Mouse (Mus musculus) embryonic facial prominence, embryonic 12.5 days (tissue): ENCODE data around the gene Nckap1. TPM values are rescaled to one million over a fixed set of nuclear protein-coding genes. Genes with fewer than 3 reads are reported as not detected.

ENCODE experiments used
- ATAC-seq: fragments of 200-750 bp; cut with Nextera tagmentation; 2 replicates; pipeline ENCODE4 v1.8.0; 2017; ENCODE audit not compliant: insufficient number of reproducible peaks, insufficient read depth, low FRiP score, low TSS enrichment
- H3K27ac ChIP-seq: fragments of 300-500 bp; sonication (generic); 2 replicates; pipeline ENCODE4 v1.5.1; 2016; ENCODE audit warnings: mild to moderate bottlenecking
- H3K27me3 ChIP-seq: fragments of 300-500 bp; sonication (generic); 2 replicates; pipeline ENCODE4 v1.6.1; 2016; ENCODE audit warnings: mild to moderate bottlenecking, moderate library complexity
- H3K36me3 ChIP-seq: fragments of 300-500 bp; sonication (generic); 2 replicates; pipeline ENCODE4 v1.6.1; 2016; ENCODE audit warnings: mild to moderate bottlenecking
- H3K4me1 ChIP-seq: fragments of 300-500 bp; sonication (generic); 2 replicates; pipeline ENCODE4 v1.6.1; 2016
- H3K4me2 ChIP-seq: fragments of 300-500 bp; sonication (generic); replicated peaks from 2 replicates; pipeline ENCODE4 v1.6.1; 2016; ENCODE audit warnings: mild to moderate bottlenecking, moderate library complexity
- H3K4me3 ChIP-seq: fragments of 300-500 bp; sonication (generic); 2 replicates; pipeline ENCODE4 v1.5.1; 2016; ENCODE audit warnings: mild to moderate bottlenecking
- H3K9ac ChIP-seq: fragments of 300-500 bp; sonication (generic); 2 replicates; pipeline ENCODE4 v1.6.1; 2016; ENCODE audit warnings: mild to moderate bottlenecking, moderate library complexity
- H3K9me3 ChIP-seq: fragments of 300-500 bp; sonication (generic); 2 replicates; pipeline ENCODE4 v1.6.1; 2016; ENCODE audit warnings: mild to moderate bottlenecking, moderate library complexity
- WGBS: fragments of 180-500 bp; shearing (Covaris S2); methylation state at CpG from one replicate; pipeline ENCODE4 v1.1.7; 2016; 5-methylcytosine and 5-hydroxymethylcytosine counted together
- microRNA counts: library from miRNA; unstranded; fragments of <30 nt; microRNA quantifications from one replicate; lab custom pipeline; 2017
- microRNA-seq: library from miRNA; unstranded; fragments of <30 nt; microRNA quantifications from one replicate; pipeline ENCODE4, GENCODE M21; 2017
- polyA plus RNA-seq: library from polyadenylated mRNA; unstranded; fragments of >200 nt; fragmentation: Nextera tagmentation; extraction: Ambion mirVana; gene quantifications from 2 replicates; pipeline ENCODE4 v1.2.1, GENCODE M21; 2016

Nckap1 gene
- polyA plus RNA-seq, 1 experiment from 2014 or later, result 91.8 TPM

DNA sequence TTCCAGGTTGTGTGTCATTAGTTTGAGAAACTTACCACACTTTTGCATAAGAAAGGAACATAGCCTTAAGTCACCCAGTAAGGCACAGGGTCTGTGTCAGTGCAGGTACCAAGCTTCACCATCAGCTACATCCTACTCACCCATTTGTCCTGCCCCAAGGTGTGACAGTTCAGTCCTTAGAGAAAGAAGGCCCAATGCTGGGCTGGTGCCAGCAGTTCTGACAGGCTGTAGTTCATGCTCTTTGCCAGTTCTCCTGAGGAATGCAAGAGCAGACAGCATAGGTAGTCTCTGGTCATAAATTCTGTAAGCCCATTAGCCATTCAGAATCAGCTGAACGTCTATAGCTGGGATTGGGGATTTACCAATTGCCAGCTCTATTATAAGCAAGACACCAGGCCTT lies 105.3 kb downstream of the Nckap1 start:
- Histone ChIP-seq H3K4me3 (no peak overlapping the region), H3K27ac (no peak overlapping the region), H3K27me3 (no peaks in the 10 kb centered on the region), H3K36me3 (no peaks in the 10 kb centered on the region), H3K4me2 (no peak overlapping the region), H3K9me3 (no peaks in the 10 kb centered on the region), H3K9ac (no peak overlapping the region), H3K4me1 (no peaks in the 10 kb centered on the region)
- no peak for ATAC-seq
- WGBS, result 74% methylated on average over 1 of the region's 1 CpGs

DNA sequence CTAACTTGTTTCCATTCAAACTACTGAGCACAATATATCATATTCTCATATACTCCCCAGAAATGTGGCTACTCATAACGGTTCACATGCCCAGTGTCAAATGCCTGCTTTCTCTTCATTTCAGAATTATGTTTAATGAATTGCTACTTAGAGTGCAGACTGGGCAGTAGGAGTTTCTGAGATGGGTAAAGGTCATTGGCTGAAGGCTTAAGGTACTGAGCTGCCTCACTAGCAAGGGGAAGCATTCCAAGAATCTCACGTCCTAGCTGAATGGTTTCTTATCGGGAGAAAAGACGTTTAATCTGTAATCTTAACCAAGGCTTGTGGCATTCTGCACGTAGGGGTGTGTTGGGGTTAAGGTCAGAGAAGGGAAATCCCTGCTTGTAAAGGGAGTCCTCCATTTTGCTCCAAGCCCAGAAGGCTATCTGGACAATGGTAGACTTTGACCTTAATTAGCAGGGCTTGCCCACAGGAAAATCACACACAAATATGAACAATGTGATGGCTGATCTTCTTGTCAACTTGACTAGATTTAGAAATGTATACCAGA lies 106.9 kb downstream of the Nckap1 start:
- H3K9ac ChIP-seq, result no peak overlapping the region
- H3K4me2 ChIP-seq, result no peak overlapping the region
- H3K36me3 ChIP-seq, result no peaks in the 10 kb centered on the region
- H3K27me3 ChIP-seq, result no peaks in the 10 kb centered on the region
- no peaks in the 10 kb centered on the region for H3K9me3 ChIP-seq
- no peak for ATAC-seq
- H3K4me3 ChIP-seq, result no peak overlapping the region
- no peak overlapping the region for H3K27ac ChIP-seq
- 67% methylated on average over 5 of the region's 5 CpGs for WGBS
- no peaks in the 10 kb centered on the region for H3K4me1 ChIP-seq

DNA sequence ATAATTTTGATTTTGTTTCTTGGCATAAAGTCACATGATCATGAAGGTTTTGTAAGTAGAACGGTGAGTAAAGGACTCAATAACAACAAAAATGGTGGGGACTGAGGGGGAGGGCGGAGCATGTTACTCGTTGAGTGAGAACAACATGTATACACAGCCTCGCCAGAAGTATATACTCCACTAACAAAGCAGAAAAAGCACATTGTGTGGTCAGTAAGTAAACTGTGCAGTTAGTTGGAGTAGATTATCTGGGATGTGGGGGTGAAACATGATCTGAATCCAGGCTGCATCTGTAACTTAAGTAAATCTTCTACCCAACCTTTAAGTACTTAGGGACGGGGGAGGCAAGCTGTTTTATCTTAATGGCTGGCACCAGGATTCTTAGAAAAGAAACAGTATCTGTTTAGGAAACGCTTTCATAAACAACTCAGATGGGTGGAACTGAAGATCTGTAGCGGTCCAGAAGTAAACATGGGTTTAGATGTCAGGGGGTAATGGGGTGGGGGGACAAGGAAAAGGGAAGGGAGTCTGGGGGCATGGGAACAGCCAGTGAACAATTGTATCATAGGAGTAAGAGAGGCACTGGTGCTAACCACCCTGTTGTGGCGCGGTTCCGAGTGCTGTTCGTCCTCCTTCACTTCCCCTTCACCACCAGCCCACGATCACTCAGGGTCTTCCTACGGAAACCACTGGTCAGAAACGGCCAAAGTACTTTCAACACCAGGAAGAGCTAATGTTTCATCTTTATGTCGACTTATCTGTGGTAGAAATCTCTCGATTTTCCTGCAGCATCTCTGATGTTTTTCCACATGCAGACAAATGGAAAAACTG lies 115.0 kb downstream of the Nckap1 start:
- WGBS, result 65% methylated on average over 16 of the region's 16 CpGs
- H3K9me3 ChIP-seq, result no peaks in the 10 kb centered on the region
- H3K27ac ChIP-seq, result peak overlapping the region; percentile 37; the same call in 1 of the 2 replicates
- no peaks in the 10 kb centered on the region for H3K36me3 ChIP-seq
- peak; percentile 67; the same call in 1 of the 2 replicates for ATAC-seq
- H3K4me1 ChIP-seq, result no peaks in the 10 kb centered on the region
- H3K4me3 ChIP-seq, result no peak overlapping the region
- H3K9ac ChIP-seq, result no peak overlapping the region
- no peaks in the 10 kb centered on the region for H3K27me3 ChIP-seq
- no peak overlapping the region for H3K4me2 ChIP-seq

GRCm38 (mm10) chr2:80461827-80462226 lies 119.4 kb downstream of the Nckap1 start:
- no peak overlapping the region for H3K27ac ChIP-seq
- no peaks in the 10 kb centered on the region; the same call in 1 of the 2 replicates for H3K4me1 ChIP-seq
- ATAC-seq, result no peak
- H3K4me2 ChIP-seq, result no peak overlapping the region
- no peak overlapping the region for H3K4me3 ChIP-seq
- no peak overlapping the region for H3K9ac ChIP-seq
- no peaks in the 10 kb centered on the region for H3K9me3 ChIP-seq
- WGBS, result 70% methylated on average over 8 of the region's 8 CpGs
- H3K36me3 ChIP-seq, result no peaks in the 10 kb centered on the region
- no peaks in the 10 kb centered on the region for H3K27me3 ChIP-seq

MicroRNA genes within 50 kb of the gene (microRNA counts, 519-probe panel; counts per million panel counts)
- 460 counts per million, percentile 65 among the panel's probes with 10 or more counts for microRNA mmu-miR-684 (lab: Ali Mortazavi, UCI)

Small RNAs within 50 kb of the gene (microRNA-seq; reads per million reads assigned to microRNA genes)
- not detected for gene Mir684-1

Other genes starting within 250 kb of the Nckap1 start
- 51.3 and 81.0 TPM in 2 replicates for gene Frzb, start 133.8 kb downstream of the Nckap1 start, polyA plus RNA-seq
- gene Dusp19, start 35.7 kb upstream of the Nckap1 start, polyA plus RNA-seq, result 18.2 and 20.9 TPM in 2 replicates
- 51.5 and 53.6 TPM in 2 replicates for gene Nup35, start 35.9 kb upstream of the Nckap1 start, polyA plus RNA-seq